Mouse (Mus musculus) left cerebral cortex, postnatal 4 days (tissue): Measurements from ENCODE around the gene Rtn4rl2. TPM values are rescaled to one million over a fixed set of nuclear protein-coding genes. Genes with fewer than 3 reads are reported as not detected.

Experiments used
- microRNA-seq: library from miRNA; unstranded; fragments of <30 nt; microRNA quantifications from one replicate; pipeline ENCODE4 v1.2.0, GENCODE M21; 2022
- total RNA-seq, 2 experiments: library from RNA; stranded (reverse); gene quantifications; 2 replicates each; pipeline ENCODE4 v1.2.3; 2021

The Rtn4rl2 gene
- total RNA-seq, 2 experiments from 2014 or later = 59.4 to 61.6 TPM

Small RNA genes lying within 50 kb of the gene (microRNA-seq; reads per million reads assigned to microRNA genes)
- not detected for gene Gm24332

Other genes starting within 250 kb of the Rtn4rl2 start
- 10 to 100 TPM; 70.4 to 88.0 TPM for gene Ctnnd1, start 235.9 kb downstream of the Rtn4rl2 start, total RNA-seq
- gene Btbd18, start 227.6 kb downstream of the Rtn4rl2 start, total RNA-seq = not detected
- 100 to 1,000 TPM in 1 of 2 experiments, 10 to 100 TPM in 1; 96.5 to 104 TPM for gene Selenoh, start 215.9 kb downstream of the Rtn4rl2 start, total RNA-seq
- 10 to 100 TPM; 11.7 to 13.7 TPM for gene Gm28635, start 208.7 kb downstream of the Rtn4rl2 start, total RNA-seq
- 10 to 100 TPM; 42.5 to 45.3 TPM for gene Med19, start 208.3 kb downstream of the Rtn4rl2 start, total RNA-seq
- gene Tmx2, start 207.6 kb downstream of the Rtn4rl2 start, total RNA-seq = 100 to 1,000 TPM; 108 to 124 TPM
- 10 to 100 TPM; 34.2 to 34.8 TPM for gene Zdhhc5, start 171.5 kb downstream of the Rtn4rl2 start, total RNA-seq
- 1 to 10 TPM; 8.3 to 9.3 TPM for gene Clp1, start 159.4 kb downstream of the Rtn4rl2 start, total RNA-seq
- gene Ypel4, start 152.7 kb downstream of the Rtn4rl2 start, total RNA-seq = 10 to 100 TPM; 13.7 to 15.4 TPM
- gene Gm19426, start 143.1 kb downstream of the Rtn4rl2 start, total RNA-seq = 1 to 10 TPM; 5.8 to 6.9 TPM
- gene Serping1, start 111.3 kb downstream of the Rtn4rl2 start, total RNA-seq = 1 to 10 TPM; 5.6 to 6.2 TPM
- gene Ube2l6, start 87.9 kb downstream of the Rtn4rl2 start, total RNA-seq = 1 to 10 TPM; 5.3 to 5.7 TPM
- gene Smtnl1, start 64.1 kb downstream of the Rtn4rl2 start, total RNA-seq = not detected
- 10 to 100 TPM; 55.5 to 60.4 TPM for gene Timm10, start 59.7 kb downstream of the Rtn4rl2 start, total RNA-seq
- 1 to 10 TPM in 1 of 2 experiments, under 1 TPM in 1; 0.46 to 1.3 TPM for gene Slc43a1, start 47.9 kb downstream of the Rtn4rl2 start, total RNA-seq
- 1 to 10 TPM; 3.4 to 5.6 TPM for gene Slc43a3, start 49.9 kb upstream of the Rtn4rl2 start, total RNA-seq
- gene Prg2, start 93.8 kb upstream of the Rtn4rl2 start, total RNA-seq = not detected
- not detected for gene Prg3, start 101.5 kb upstream of the Rtn4rl2 start, total RNA-seq
- 100 to 1,000 TPM; 146 to 154 TPM for gene Ssrp1, start 150.5 kb upstream of the Rtn4rl2 start, total RNA-seq
- gene P2rx3, start 150.8 kb upstream of the Rtn4rl2 start, total RNA-seq = 1 to 10 TPM; 1.0 to 1.4 TPM
- gene Tnks1bp1, start 161.3 kb upstream of the Rtn4rl2 start, total RNA-seq = 10 to 100 TPM; 80.1 to 91.9 TPM
- 10 to 100 TPM; 27.9 to 28.4 TPM for gene Aplnr, start 249.5 kb upstream of the Rtn4rl2 start, total RNA-seq